Mouse (Mus musculus): ENCODE measurements at regions not wholly inside any gene's neighbourhood (a gene's known extent, or its start where the extent isn't known, plus 50 kb on each side); places are given as distances from the start of the nearest gene placed in this dataset.

DNA sequence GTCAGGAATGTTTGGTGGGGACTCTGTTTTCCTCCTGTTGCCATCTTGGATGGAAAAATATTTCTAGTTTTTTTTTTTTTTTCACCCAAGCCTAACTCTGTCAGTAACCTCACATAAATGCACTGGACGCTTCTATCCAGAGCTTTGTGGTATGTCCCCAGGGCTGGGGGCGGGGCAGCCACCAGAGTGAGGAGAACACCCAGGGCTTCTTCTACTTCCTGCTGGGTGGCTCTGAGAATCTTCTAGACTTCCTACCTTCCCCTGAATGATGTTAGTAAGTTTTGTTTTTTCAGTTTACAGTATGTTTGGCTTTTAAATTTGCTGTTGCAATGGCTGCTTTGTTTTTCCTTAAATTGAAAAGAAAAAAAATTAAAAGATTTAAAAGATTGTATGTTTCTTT is 73.3 kb upstream of the Ccdc54 start:
- TF ChIP-seq POLR2A (IDR thresholded peaks at IDR 0.05; ENCODE audit: borderline replicate concordance, extremely low read depth, low read depth, low read length) (no peak), CTCF (IDR thresholded peaks at IDR 0.05; ENCODE audit: insufficient read depth, low read length) (no peak)

Measured in lung, adult 2 months (tissue).